Mouse (Mus musculus) cortical plate, adult 2 months (tissue): ENCODE data around the gene Dlx2. TPM values are rescaled to one million over a fixed set of nuclear protein-coding genes. Genes with fewer than 3 reads are reported as not detected.

ENCODE experiments used
- H3K27ac ChIP-seq: fragments of 200-500 bp; 2 replicates; pipeline ENCODE4 v1.5.1; 2012; ENCODE audit warnings: low read length, control low read depth, inconsistent platforms; ENCODE audit not compliant: insufficient read depth
- H3K4me1 ChIP-seq: fragments of 200-500 bp; 2 replicates; pipeline ENCODE4 v1.6.1; 2011; ENCODE audit warnings: low read length; ENCODE audit not compliant: control insufficient read depth, insufficient read depth
- H3K4me3 ChIP-seq: fragments of 200-500 bp; 2 replicates; pipeline ENCODE4 v1.5.1; 2011; ENCODE audit warnings: mild to moderate bottlenecking, low read length, control low read depth; ENCODE audit not compliant: insufficient read depth
- CTCF ChIP-seq: fragments of 200-500 bp; IDR thresholded peaks from 2 replicates; pipeline ENCODE4 v1.5.1; 2011; ENCODE audit warnings: mild to moderate bottlenecking, control low read depth, low read length; ENCODE audit not compliant: insufficient read depth; ENCODE audit errors: extremely low read depth
- POLR2A ChIP-seq: fragments of 200-500 bp; IDR thresholded peaks from 2 replicates; pipeline ENCODE4 v1.6.1; 2011; ENCODE audit warnings: mild to moderate bottlenecking, low read length, control low read depth; ENCODE audit not compliant: insufficient read depth; ENCODE audit errors: extremely low read depth
- polyA plus RNA-seq: library from polyadenylated mRNA; depleted of rRNA; stranded (reverse); fragments of >200 nt; gene quantifications from 2 replicates; pipeline ENCODE4 v1.2.3, GENCODE M21; 2012; rRNA removed

The Dlx2 gene
- 4.1 and 4.2 TPM in 2 replicates for polyA plus RNA-seq

- Histone ChIP-seq H3K27ac (no peak within 1 kb of the TSS), H3K4me3 (peak within 1 kb of the TSS; percentile 51), H3K4me1 (0 out of 2 replicates have a peak, but pooled peaks cover 2% of the 10 kb centered on the region)
- TF ChIP-seq CTCF (no peak), POLR2A (no peak)
Measured at GRCm38 (mm10) chr2:71546640-71547071, at the start of gene Dlx2. Gene Dlx2, minus strand, starts transcription at chr2:71546754.

DNA sequence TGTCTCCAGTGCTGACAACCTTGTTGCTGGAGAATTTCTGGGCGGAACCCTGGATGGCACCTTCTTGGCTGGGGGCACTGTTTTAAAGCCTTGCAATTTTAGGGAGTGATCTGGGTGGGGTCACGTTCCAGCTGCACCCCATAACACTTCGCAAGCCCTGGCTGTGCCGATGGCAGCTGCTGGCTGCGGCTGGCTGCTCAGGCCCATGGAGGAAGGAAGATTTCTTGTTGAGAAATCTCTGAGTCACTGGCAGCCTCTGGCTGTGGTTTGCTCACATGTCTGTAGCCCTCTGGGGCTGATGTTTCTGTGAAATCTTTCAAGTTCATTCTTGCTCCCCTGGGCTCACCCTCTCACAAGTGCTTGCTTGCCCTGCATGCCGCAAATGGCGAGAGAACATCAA is 47.9 kb upstream of the Dlx2 start:
- no peaks in the 10 kb centered on the region for H3K4me1 ChIP-seq
- H3K27ac ChIP-seq: no peak overlapping the region
- H3K4me3 ChIP-seq: no peak overlapping the region
- TF ChIP-seq CTCF (no peak), POLR2A (no peak)

DNA sequence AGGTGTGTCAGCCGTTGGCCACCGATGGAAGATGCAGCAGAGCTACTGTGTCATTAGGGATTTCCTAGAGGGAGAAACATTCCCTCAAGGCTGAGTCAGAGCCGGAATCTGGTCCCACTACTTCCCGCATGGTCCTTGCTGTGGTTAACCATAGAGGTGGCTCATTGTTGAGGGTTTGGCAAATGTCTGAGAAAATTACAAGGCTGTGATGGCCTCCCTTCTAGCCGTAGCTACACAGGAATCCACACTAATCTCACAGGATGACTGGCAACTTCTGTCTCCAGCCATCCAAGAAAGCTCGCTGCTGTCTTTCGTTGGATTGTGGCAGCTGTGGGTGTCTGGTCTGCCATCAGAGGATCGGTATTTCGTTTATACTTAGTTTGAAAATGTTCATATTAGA is 42.6 kb upstream of the Dlx2 start:
- TF ChIP-seq CTCF (no peak), POLR2A (no peak)
- no peak overlapping the region for H3K27ac ChIP-seq
- H3K4me1 ChIP-seq: no peaks in the 10 kb centered on the region
- no peak overlapping the region for H3K4me3 ChIP-seq

DNA sequence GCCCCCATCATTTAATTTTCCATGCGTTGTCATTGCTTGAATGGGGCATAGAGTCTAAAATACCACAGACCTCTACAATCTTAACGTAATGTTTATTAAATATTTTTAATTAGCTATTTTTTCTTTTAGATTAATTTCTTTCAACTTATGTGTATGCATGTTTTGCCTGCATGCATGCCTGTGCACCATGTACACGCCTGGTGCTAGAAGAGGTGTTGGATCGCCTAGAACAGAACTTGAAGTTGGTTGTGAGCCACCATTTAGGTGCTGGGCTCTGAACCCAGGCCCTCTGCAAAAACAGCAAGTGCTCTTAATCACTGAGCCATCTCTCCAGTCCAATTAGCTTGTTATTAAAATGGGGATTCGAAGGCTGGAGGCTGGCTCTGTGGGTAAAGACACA is 34.9 kb upstream of the Dlx2 start:
- TF ChIP-seq CTCF (no peak), POLR2A (no peak)
- no peak overlapping the region for H3K27ac ChIP-seq

GRCm38 (mm10) chr2:71580632-71581466 is 34.3 kb upstream of the Dlx2 start:
- TF ChIP-seq CTCF (0 out of 2 replicates have a peak, but pooled peaks have one; percentile 19), POLR2A (no peak)
- peak overlapping the region; percentile 35 for H3K4me3 ChIP-seq
- H3K4me1 ChIP-seq: no peaks in the 10 kb centered on the region
- no peak overlapping the region for H3K27ac ChIP-seq

More for the DNA sequence above, 34.9 kb upstream of the Dlx2 start:
- Histone ChIP-seq H3K4me3 (peak overlapping the region; percentile 35; the same call in 1 of the 2 replicates), H3K4me1 (no peaks in the 10 kb centered on the region)

- TF ChIP-seq POLR2A (no peak), CTCF (no peak)
- Histone ChIP-seq H3K27ac (no peak overlapping the region), H3K4me1 (no peaks in the 10 kb centered on the region), H3K4me3 (no peak overlapping the region)
Measured at GRCm38 (mm10) chr2:71577059-71577458, 30.5 kb upstream of the Dlx2 start.

DNA sequence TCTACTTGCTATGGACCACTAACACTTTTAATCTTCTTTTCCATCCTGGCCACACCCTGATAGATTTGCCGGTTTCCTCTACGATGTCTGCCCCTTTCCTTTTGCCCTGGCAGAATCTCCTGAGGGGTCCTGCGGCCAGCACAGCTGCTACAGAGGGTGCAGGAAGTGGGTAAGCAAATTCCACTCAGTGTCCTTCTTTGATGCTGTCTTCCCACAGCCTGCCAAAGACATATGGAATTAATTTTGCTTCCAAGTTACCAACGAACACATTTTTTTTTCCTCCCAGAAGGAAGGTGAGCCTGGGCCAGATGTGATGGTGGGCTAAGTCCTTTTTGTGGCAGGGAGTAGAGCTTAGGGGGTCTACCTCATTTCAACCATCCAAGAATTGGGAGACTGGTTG is 27.2 kb upstream of the Dlx2 start:
- Histone ChIP-seq H3K4me3 (no peak overlapping the region), H3K4me1 (no peaks in the 10 kb centered on the region), H3K27ac (no peak overlapping the region)
- no peak for TF ChIP-seq POLR2A

- TF ChIP-seq POLR2A (no peak), CTCF (no peak)
- H3K4me3 ChIP-seq: no peak overlapping the region
- H3K4me1 ChIP-seq: no peaks in the 10 kb centered on the region
- H3K27ac ChIP-seq: no peak overlapping the region
Measured at GRCm38 (mm10) chr2:71566466-71566865, 19.9 kb upstream of the Dlx2 start.

GRCm38 (mm10) chr2:71556071-71556470 is 9.5 kb upstream of the Dlx2 start:
- TF ChIP-seq CTCF (no peak), POLR2A (no peak)
- no peak overlapping the region for H3K27ac ChIP-seq
- H3K4me3 ChIP-seq: no peak overlapping the region
- H3K4me1 ChIP-seq: no peaks in the 10 kb centered on the region

GRCm38 (mm10) chr2:71551704-71552103 is 5.2 kb upstream of the Dlx2 start:
- no peak overlapping the region for H3K27ac ChIP-seq
- no peak for TF ChIP-seq POLR2A
- no peak for TF ChIP-seq CTCF
- no peak overlapping the region for H3K4me3 ChIP-seq
- no peaks in the 10 kb centered on the region for H3K4me1 ChIP-seq
